Mouse (Mus musculus): ENCODE measurements around the gene Lpcat2b.

The Lpcat2b gene

DNA sequence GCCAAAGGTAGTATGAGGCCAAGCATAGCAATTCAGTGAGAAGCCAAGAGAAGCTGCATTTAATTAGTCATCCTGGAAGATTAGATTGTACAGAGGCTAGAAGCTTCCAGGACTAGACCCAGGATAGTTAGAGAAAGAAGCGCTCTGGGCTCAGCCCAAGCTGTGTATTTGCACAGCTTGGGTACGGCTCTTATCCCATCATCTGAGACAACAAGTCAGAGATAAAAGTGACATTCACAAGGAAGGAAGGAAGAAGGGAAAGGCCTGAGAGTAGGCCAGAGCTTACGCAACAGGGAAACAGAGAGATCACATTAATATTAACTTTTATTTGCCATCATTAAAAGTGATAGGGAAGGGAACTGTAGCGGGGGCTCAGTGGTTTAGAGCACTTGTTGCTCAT is 16.6 kb downstream of the Lpcat2b start:
- DNase-seq (ENCODE audit: low spot score in 2 of 2): no peak

GRCm38 (mm10) chr5:107448784-107449183 is 17.4 kb downstream of the Lpcat2b start:
- DNase-seq (ENCODE audit: low spot score in 2 of 2): no peak

- no peak for DNase-seq (ENCODE audit: low spot score in 2 of 2)
Observed at GRCm38 (mm10) chr5:107449620-107450019, 18.3 kb downstream of the Lpcat2b start.

- no peak for DNase-seq (ENCODE audit: low spot score in 2 of 2)
Observed at GRCm38 (mm10) chr5:107450299-107450698, 18.9 kb downstream of the Lpcat2b start.

DNA sequence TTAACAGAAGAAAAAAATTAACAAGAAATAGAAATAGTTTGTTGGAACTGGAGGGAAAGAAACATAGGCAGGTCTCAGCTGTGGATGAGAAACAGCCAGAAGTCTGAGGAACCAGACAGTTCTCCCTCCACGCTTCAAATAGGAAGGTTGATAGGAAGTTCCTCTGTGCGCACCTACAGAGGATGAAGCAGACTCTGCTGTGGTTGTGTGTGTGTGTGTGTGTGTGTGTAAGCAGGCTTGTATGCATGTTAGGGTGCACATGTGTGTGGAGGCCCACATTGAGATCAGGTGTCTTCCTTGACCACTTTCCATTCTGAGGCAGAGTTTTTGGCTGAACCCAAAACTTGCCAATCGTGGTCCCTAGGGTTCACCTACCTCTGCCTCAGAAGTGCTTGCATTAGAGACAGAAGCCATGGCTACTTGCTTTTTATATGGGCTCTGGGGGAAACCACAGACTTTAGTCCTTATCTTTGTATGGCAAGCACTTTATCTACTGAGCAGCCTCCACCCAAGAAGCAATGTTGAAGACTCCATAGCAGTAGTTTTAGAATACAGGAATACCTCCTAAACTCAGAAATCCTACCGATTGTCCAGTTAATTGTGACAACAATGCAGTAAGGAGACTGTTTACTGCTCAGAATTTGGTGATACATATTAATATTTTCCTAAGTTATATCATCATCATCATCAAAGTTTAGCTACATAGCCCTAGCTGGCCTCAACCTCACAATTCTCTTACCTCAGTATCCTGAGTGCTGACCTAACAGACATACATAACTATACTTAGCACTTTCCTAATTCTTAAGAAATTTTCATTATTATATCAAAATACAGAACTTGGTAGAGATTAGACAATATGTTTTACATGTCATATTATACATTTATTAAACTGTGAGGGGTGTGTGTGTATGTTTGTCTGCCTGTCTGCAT is 31.1 kb downstream of the Lpcat2b start:
- no peak for DNase-seq (ENCODE audit: low spot score in 2 of 2)

- DNase-seq (ENCODE audit: low spot score in 2 of 2): peak in 1 of 2 experiments; percentile 41
Observed at GRCm38 (mm10) chr5:107466501-107466900, 35.2 kb downstream of the Lpcat2b start.

DNA sequence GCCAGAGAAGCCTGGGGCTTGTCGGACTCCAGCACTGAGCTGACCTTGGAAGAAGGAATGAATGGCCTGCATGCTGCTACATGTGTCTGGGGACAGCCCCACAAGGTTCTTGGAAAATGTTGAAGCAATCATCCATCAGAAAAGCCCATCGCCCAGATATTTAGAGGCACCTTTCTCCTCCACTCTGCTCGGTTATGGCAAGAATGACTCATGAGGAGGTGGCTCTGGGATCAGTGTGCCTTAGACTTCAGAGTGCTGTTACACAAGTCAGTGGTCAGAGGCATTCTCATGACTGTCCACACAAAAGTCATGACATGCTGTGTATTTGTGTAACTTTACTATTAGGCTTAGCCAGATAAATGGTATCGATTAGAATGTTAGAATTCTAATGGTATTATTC is 35.7 kb downstream of the Lpcat2b start:
- no peak for DNase-seq (ENCODE audit: low spot score in 2 of 2)

DNA sequence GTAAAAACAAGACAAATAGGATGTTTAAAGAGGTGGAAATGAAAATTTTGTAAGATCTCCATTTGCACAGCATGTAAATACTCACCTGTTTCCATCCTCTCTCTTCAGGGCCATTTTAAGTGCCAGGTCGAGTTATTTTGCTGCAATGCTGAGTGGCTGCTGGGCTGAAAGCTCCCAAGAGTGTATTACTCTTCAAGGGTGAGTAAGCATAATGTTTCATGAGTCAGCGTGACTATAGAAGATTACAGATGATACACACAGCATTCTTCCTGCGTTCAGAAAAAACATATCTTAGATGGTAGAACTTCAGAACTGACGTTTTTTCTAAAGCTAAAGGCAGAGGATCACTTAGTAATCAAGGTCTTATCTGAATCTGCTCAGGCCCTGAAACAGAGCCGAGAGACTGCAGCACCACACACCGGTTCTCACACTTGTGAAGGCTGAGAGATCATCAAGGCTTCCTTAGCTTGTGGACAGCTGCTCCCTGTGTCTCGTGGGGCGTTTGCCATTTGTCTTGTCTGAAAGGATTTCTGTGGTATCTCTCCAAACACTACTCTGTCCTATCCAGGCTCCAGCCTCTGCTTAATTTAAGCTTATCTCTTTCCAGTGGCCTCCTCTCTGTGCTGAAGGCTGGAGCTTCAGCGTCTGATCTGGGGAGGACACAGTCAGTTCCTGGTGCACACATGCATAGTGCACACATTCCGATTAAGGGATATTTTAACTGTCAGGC is 39.4 kb downstream of the Lpcat2b start:
- DNase-seq (ENCODE audit: low spot score in 2 of 2): no peak

- DNase-seq (ENCODE audit: low spot score in 2 of 2): no peak
Observed at GRCm38 (mm10) chr5:107480194-107480593, 48.8 kb downstream of the Lpcat2b start.

Measured in right cerebral cortex, postnatal 10 days (tissue).